Mouse (Mus musculus): Measurements from ENCODE around the gene Slc17a1.

- TF ChIP-seq CTCF (conservative IDR thresholded peaks at IDR 0.05; ENCODE audit: low read length) (no peak), NANOG (IDR thresholded peaks at IDR 0.05; ENCODE audit: borderline replicate concordance, low read length) (no peak), POU5F1 (IDR thresholded peaks at IDR 0.05; ENCODE audit: borderline replicate concordance, low read length) (no peak)
Observed at GRCm38 (mm10) chr13:23845851-23846250, 21.7 kb upstream of the Slc17a1 start.

All from E14TG2a.4 (cell line).